Mouse (Mus musculus) MEL (cell line): ENCODE data around the gene Poc1a. TPM values are rescaled to one million over a fixed set of nuclear protein-coding genes. Genes with fewer than 3 reads are reported as not detected.

Source experiments
- DNase-seq: peaks from one replicate; pipeline ENCODE4 v3.0.0; 2011; ENCODE audit warnings: low read depth, low spot score
- H3K27ac ChIP-seq: 2 replicates; pipeline ENCODE4 v1.5.1; 2012; ENCODE audit warnings: low read depth, mild to moderate bottlenecking, control low read depth, low read length, moderate library complexity; ENCODE audit not compliant: control insufficient read depth
- H3K27me3 ChIP-seq, 2 experiments: fragments of 150-350 bp in 1 of 2; sonication (generic) in 1 of 2; 2 replicates each; pipeline ENCODE4 v1.6.1; 2012; ENCODE audit warnings: low read length in 2 of 2, mild to moderate bottlenecking in 2 of 2, improper control_type of control experiment in 1 of 2, moderate library complexity in 1 of 2; ENCODE audit not compliant: insufficient read depth in 2 of 2, control insufficient read depth in 1 of 2
- H3K36me3 ChIP-seq, 2 experiments: 2 replicates each; pipeline ENCODE4 v1.6.1; 2012 to 2014; ENCODE audit warnings: low read length in 2 of 2, improper control_type of control experiment in 1 of 2, inconsistent platforms in 1 of 2, mild to moderate bottlenecking in 1 of 2; ENCODE audit not compliant: insufficient read depth in 2 of 2, control insufficient read depth in 1 of 2
- H3K4me1 ChIP-seq, 2 experiments: fragments of 150-350 bp in 1 of 2; sonication (generic) in 1 of 2; 2 replicates each; pipeline ENCODE4 v1.6.1; 2012; ENCODE audit warnings: low read length in 2 of 2, improper control_type of control experiment in 1 of 2, mild to moderate bottlenecking in 1 of 2; ENCODE audit not compliant: insufficient read depth in 2 of 2, control insufficient read depth in 1 of 2
- H3K4me3 ChIP-seq, 2 experiments: fragments of 150-350 bp in 1 of 2; sonication (generic) in 1 of 2; 2 replicates each; pipeline ENCODE4 v1.5.1; 2012; ENCODE audit warnings: low read depth in 2 of 2, low read length in 2 of 2, mild to moderate bottlenecking in 2 of 2, moderate library complexity in 2 of 2, control low read depth in 1 of 2, improper control_type of control experiment in 1 of 2; ENCODE audit not compliant: control insufficient read depth in 1 of 2, insufficient read depth in 1 of 2
- H3K79me2 ChIP-seq: 2 replicates; pipeline ENCODE4 v1.6.1; 2012; ENCODE audit warnings: mild to moderate bottlenecking, low read length, moderate library complexity; ENCODE audit not compliant: control insufficient read depth, poor library complexity, insufficient read depth
- H3K9ac ChIP-seq: 2 replicates; pipeline ENCODE4 v1.6.1; 2012; ENCODE audit warnings: low read depth, mild to moderate bottlenecking, control low read depth, low read length, moderate library complexity; ENCODE audit not compliant: control insufficient read depth, poor library complexity, severe bottlenecking
- H3K9me3 ChIP-seq: fragments of 150-350 bp; sonication (generic); replicated peaks from 2 replicates; pipeline ENCODE4 v1.6.1; 2012; ENCODE audit warnings: mild to moderate bottlenecking, low read length, improper control_type of control experiment, moderate library complexity; ENCODE audit not compliant: insufficient read depth
- CTCF ChIP-seq, 3 experiments: IDR thresholded peaks in 2 of 3; conservative IDR thresholded peaks in 1 of 3; 2 replicates each; pipeline ENCODE4 v1.5.1; 2011 to 2012; ENCODE audit warnings: low read length in 3 of 3, low read depth in 2 of 3, mild to moderate bottlenecking in 2 of 3, improper control_type of control experiment in 1 of 3, inconsistent platforms in 1 of 3, mixed read lengths in 1 of 3, moderate library complexity in 1 of 3; ENCODE audit not compliant: control insufficient read depth in 1 of 3, insufficient read depth in 1 of 3, poor library complexity in 1 of 3, severe bottlenecking in 1 of 3
- EP300 ChIP-seq, 2 experiments: IDR thresholded peaks; 2 replicates each; pipeline ENCODE4 v1.6.1; 2011; ENCODE audit warnings: improper control_type of control experiment in 2 of 2, low read length in 2 of 2, low read depth in 1 of 2, mild to moderate bottlenecking in 1 of 2
- ETS1 ChIP-seq: IDR thresholded peaks from 2 replicates; pipeline ENCODE4 v1.6.1; 2012; ENCODE audit warnings: low read depth, mild to moderate bottlenecking, inconsistent platforms, low read length, improper control_type of control experiment, moderate library complexity
- GATA1 ChIP-seq: IDR thresholded peaks from 2 replicates; pipeline ENCODE4 v1.6.1; 2011; ENCODE audit warnings: low read depth, low read length, improper control_type of control experiment
- JUND ChIP-seq: IDR thresholded peaks from 2 replicates; pipeline ENCODE4 v1.6.1; 2011; ENCODE audit warnings: low read depth, mild to moderate bottlenecking, improper control_type of control experiment, low read length
- MAX ChIP-seq: IDR thresholded peaks from 2 replicates; pipeline ENCODE4 v1.6.1; 2011; ENCODE audit warnings: low read length, improper control_type of control experiment
- MEF2A ChIP-seq: IDR thresholded peaks from 2 replicates; pipeline ENCODE4 v1.6.1; 2014; ENCODE audit warnings: low read depth, mild to moderate bottlenecking, inconsistent platforms, low read length, improper control_type of control experiment; ENCODE audit not compliant: poor library complexity, insufficient replicate concordance, severe bottlenecking; ENCODE audit errors: extremely low read depth
- MXI1 ChIP-seq: IDR thresholded peaks from 2 replicates; pipeline ENCODE4 v1.6.1; 2011; ENCODE audit warnings: mild to moderate bottlenecking, low read depth, low read length, improper control_type of control experiment
- MYB ChIP-seq: IDR thresholded peaks from 2 replicates; pipeline ENCODE4 v1.6.1; 2011; ENCODE audit warnings: mild to moderate bottlenecking, low read depth, low read length, improper control_type of control experiment
- NELFE ChIP-seq: IDR thresholded peaks from 2 replicates; pipeline ENCODE4 v1.6.1; 2011; ENCODE audit warnings: low read depth, low read length, improper control_type of control experiment
- NRF1 ChIP-seq: IDR thresholded peaks from 2 replicates; pipeline ENCODE4 v1.6.1; 2014; ENCODE audit warnings: low read depth, mild to moderate bottlenecking, inconsistent platforms, low read length, improper control_type of control experiment, moderate library complexity; ENCODE audit not compliant: poor library complexity, insufficient read depth, severe bottlenecking
- POLR2A ChIP-seq, 2 experiments: IDR thresholded peaks; 2 replicates each; pipeline ENCODE4 v1.6.1; 2011 to 2012; ENCODE audit warnings: low read length in 2 of 2, mild to moderate bottlenecking in 2 of 2, control low read depth in 1 of 2, improper control_type of control experiment in 1 of 2, low read depth in 1 of 2, moderate library complexity in 1 of 2; ENCODE audit not compliant: control insufficient read depth in 1 of 2, insufficient read depth in 1 of 2, poor library complexity in 1 of 2
- POLR2AphosphoS2 ChIP-seq: IDR thresholded peaks from 2 replicates; pipeline ENCODE4 v1.6.1; 2011; ENCODE audit warnings: low read length, improper control_type of control experiment
- POLR2AphosphoS5 ChIP-seq: IDR thresholded peaks from 2 replicates; pipeline ENCODE4 v1.6.1; 2012; ENCODE audit warnings: low read depth, borderline replicate concordance, mild to moderate bottlenecking, inconsistent platforms, low read length, moderate library complexity, mixed read lengths
- RCOR1 ChIP-seq: IDR thresholded peaks from 2 replicates; pipeline ENCODE4 v1.6.1; 2012; ENCODE audit warnings: low read depth, mild to moderate bottlenecking, inconsistent platforms, low read length, improper control_type of control experiment
- TCF12 ChIP-seq: IDR thresholded peaks from 2 replicates; pipeline ENCODE4 v1.6.1; 2014; ENCODE audit warnings: low read depth, mild to moderate bottlenecking, inconsistent platforms, low read length, improper control_type of control experiment, moderate library complexity
- UBTF ChIP-seq: IDR thresholded peaks from 2 replicates; pipeline ENCODE4 v1.6.1; 2012; ENCODE audit warnings: low read depth, mild to moderate bottlenecking, inconsistent platforms, low read length, improper control_type of control experiment, moderate library complexity, borderline replicate concordance; ENCODE audit not compliant: insufficient read depth
- USF1 ChIP-seq: IDR thresholded peaks from 2 replicates; pipeline ENCODE4 v1.6.1; 2014; ENCODE audit warnings: low read depth, mild to moderate bottlenecking, inconsistent platforms, low read length, improper control_type of control experiment, moderate library complexity
- USF2 ChIP-seq, 2 experiments: IDR thresholded peaks; 2 replicates each; pipeline ENCODE4 v1.6.1; 2011 to 2012; ENCODE audit warnings: improper control_type of control experiment in 2 of 2, low read length in 2 of 2, borderline replicate concordance in 1 of 2, inconsistent platforms in 1 of 2, low read depth in 1 of 2, mild to moderate bottlenecking in 1 of 2; ENCODE audit not compliant: insufficient read depth in 1 of 2
- ZC3H11A ChIP-seq: IDR thresholded peaks from 2 replicates; pipeline ENCODE4 v1.6.1; 2012; ENCODE audit warnings: low read depth, mild to moderate bottlenecking, inconsistent platforms, low read length, improper control_type of control experiment
- ZNF384 ChIP-seq: IDR thresholded peaks from 2 replicates; pipeline ENCODE4 v1.6.1; 2012; ENCODE audit warnings: low read depth, mild to moderate bottlenecking, inconsistent platforms, low read length, improper control_type of control experiment
- polyA plus RNA-seq, 2 experiments: library from polyadenylated mRNA; stranded (reverse) in 1 of 2; unstranded in 1 of 2; fragments of >175 nt in 1 of 2; fragments of >200 nt in 1 of 2; gene quantifications; 2 replicates each; pipeline versions ENCODE4 v1.2.1 to v1.2.4; 2012; ENCODE audit warnings: low replicate concordance in 2 of 2, low read depth in 1 of 2; ENCODE audit not compliant: insufficient read length in 2 of 2, insufficient read depth in 1 of 2, missing spikeins in 1 of 2
- total RNA-seq: library from RNA; depleted of rRNA; stranded (reverse); fragments of 300-350 nt; gene quantifications from 2 replicates; pipeline ENCODE4 v1.2.3, GENCODE M21; 2012

Gene Poc1a
- total and polyA plus RNA-seq, 3 experiments: 33.8 to 41.3 TPM; not detected in 1

- no peak for DNase-seq
- no peaks in the 10 kb centered on the region for H3K36me3 ChIP-seq
- no peak overlapping the region for H3K4me3 ChIP-seq
- no peak overlapping the region for H3K9ac ChIP-seq
- TF ChIP-seq MXI1 (no peak), MEF2A (no peak), NRF1 (no peak), USF1 (no peak), USF2 (IDR thresholded peaks at IDR 0.05; ENCODE audit: borderline replicate concordance in 1 of 2, insufficient read depth in 1 of 2, low read depth in 1 of 2, low read length in 2 of 2) (no peak), RCOR1 (no peak), MYB (no peak), POLR2AphosphoS5 (no peak), ZC3H11A (no peak), MAX (no peak), TCF12 (no peak), POLR2AphosphoS2 (no peak), NELFE (no peak), ZNF384 (no peak), GATA1 (no peak), EP300 (IDR thresholded peaks at IDR 0.05; ENCODE audit: low read depth in 1 of 2, low read length in 2 of 2) (no peak), ETS1 (no peak), JUND (no peak)
- TF ChIP-seq, all 39 proteins: peak for 0
- Histone ChIP-seq H3K79me2 (no peaks in the 10 kb centered on the region), H3K4me1 (no peaks in the 10 kb centered on the region), H3K27ac (no peak overlapping the region), H3K27me3 (no peaks in the 10 kb centered on the region), H3K9me3 (no peaks in the 10 kb centered on the region)
Measured at GRCm38 (mm10) chr9:106338462-106339172, 57.8 kb downstream of the Poc1a start.

GRCm38 (mm10) chr9:106339173-106339558, 58.3 kb downstream of the Poc1a start:
- no peak for DNase-seq
- H3K27me3 ChIP-seq: no peaks in the 10 kb centered on the region
- no peaks in the 10 kb centered on the region for H3K79me2 ChIP-seq
- no peaks in the 10 kb centered on the region for H3K4me1 ChIP-seq
- no peak overlapping the region for H3K4me3 ChIP-seq
- no peak overlapping the region for H3K27ac ChIP-seq
- no peaks in the 10 kb centered on the region for H3K36me3 ChIP-seq
- no peak overlapping the region for H3K9ac ChIP-seq
- no peaks in the 10 kb centered on the region for H3K9me3 ChIP-seq
- TF ChIP-seq POLR2AphosphoS5 (no peak), TCF12 (no peak), CTCF (IDR thresholded peaks at IDR 0.05 in 2 of 3, conservative IDR thresholded peaks at IDR 0.05 in 1 of 3; ENCODE audit: control insufficient read depth in 1 of 3, insufficient read depth in 1 of 3, low read depth in 2 of 3, low read length in 3 of 3, poor library complexity in 1 of 3, severe bottlenecking in 1 of 3) (no peak), MAX (no peak), EP300 (IDR thresholded peaks at IDR 0.05; ENCODE audit: low read depth in 1 of 2, low read length in 2 of 2) (no peak), POLR2A (IDR thresholded peaks at IDR 0.05; ENCODE audit: control insufficient read depth in 1 of 2, insufficient read depth in 1 of 2, low read depth in 1 of 2, low read length in 2 of 2, poor library complexity in 1 of 2) (no peak), ZC3H11A (no peak), UBTF (no peak), MXI1 (no peak)
